Mouse (Mus musculus): ENCODE measurements around the gene Gm49355. TPM values are rescaled to one million over a fixed set of nuclear protein-coding genes. Genes with fewer than 3 reads are reported as not detected.

Gm49355 gene
- total and polyA plus RNA-seq, 3 experiments: 0.83 TPM; not detected in 2

GRCm38 (mm10) chr14:12334925-12335324 is 51.1 kb downstream of the Gm49355 start:
- DNase-seq (ENCODE audit: low spot score) (no peak), ATAC-seq (ENCODE audit: extremely low read depth, insufficient number of reproducible peaks, low FRiP score, poor library complexity, severe bottlenecking) (no peak)
- Histone ChIP-seq H3K4me3 (ENCODE audit: low read depth, low read length) (no peak overlapping the region), H3K36me3 (replicated peaks) (no peaks in the 10 kb centered on the region), H3K9me3 (replicated peaks) (no peaks in the 10 kb centered on the region), H3K4me1 (ENCODE audit: insufficient read depth, low read depth, low read length) (no peaks in the 10 kb centered on the region), H3K27me3 (ENCODE audit: insufficient read depth, low read length) (no peaks in the 10 kb centered on the region)
- no peak for TF ChIP-seq POLR2AphosphoS5 (IDR thresholded peaks at IDR 0.05; ENCODE audit: insufficient replicate concordance, low read depth, low read length)
- no peak for TF ChIP-seq CTCF (IDR thresholded peaks at IDR 0.05; ENCODE audit: low read depth, low read length)
- no peak for TF ChIP-seq GATA2 (IDR thresholded peaks at IDR 0.05; ENCODE audit: borderline replicate concordance, low read depth, low read length)
- TF ChIP-seq TAL1 (conservative IDR thresholded peaks at IDR 0.05; ENCODE audit: low read depth, low read length): no peak
- TF ChIP-seq GATA1 (IDR thresholded peaks at IDR 0.05; ENCODE audit: borderline replicate concordance, low read length): no peak

GRCm38 (mm10) chr14:12337421-12337997 is 53.7 kb downstream of the Gm49355 start:
- H3K27me3 ChIP-seq (ENCODE audit: insufficient read depth, low read length): 0 out of 2 replicates have a peak, but pooled peaks cover 2% of the 10 kb centered on the region
- no peak for ATAC-seq (ENCODE audit: extremely low read depth, insufficient number of reproducible peaks, low FRiP score, poor library complexity, severe bottlenecking)

DNA sequence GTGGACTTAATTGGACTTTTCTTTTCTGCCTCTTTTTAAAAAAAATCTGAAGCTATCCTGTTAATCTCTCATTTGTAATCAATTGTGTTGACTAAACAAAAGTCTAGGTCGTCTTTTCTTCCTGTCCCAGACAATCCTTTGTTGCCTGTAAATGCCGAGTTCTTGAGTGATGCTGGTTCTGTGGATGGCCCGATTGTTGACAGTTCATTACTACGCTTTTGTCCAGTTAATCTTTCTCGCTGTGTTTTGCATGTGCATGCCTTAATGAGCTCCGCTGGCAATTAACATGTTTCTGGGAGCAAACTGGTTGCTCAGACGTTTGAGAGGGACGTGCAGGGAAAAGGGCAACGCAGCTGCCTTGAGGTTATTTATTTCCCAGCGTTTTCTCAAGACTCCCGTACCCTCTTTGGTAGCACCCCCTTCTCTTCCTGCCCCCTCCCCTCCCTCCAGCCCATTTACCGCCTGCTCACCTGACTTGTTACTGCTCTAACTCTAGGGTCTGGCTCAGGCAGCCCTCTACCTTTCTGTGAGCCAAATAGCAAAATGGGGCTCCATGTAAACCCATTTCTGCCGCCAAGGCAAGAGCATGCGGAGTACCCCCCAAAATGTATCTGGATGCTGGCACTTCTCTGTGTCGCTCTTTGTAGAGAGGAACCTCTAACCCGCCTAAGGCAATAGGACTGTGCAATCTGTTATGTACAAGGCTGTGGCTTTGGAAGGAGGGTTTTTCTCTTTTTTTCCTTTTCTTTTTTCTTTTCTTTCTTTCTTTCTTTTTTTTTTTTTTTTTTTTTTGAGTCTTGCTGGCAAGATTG is 54.4 kb downstream of the Gm49355 start:
- H3K36me3 ChIP-seq (replicated peaks): no peaks in the 10 kb centered on the region
- peaks cover 5% of the 10 kb centered on the region; the same call in 1 of the 2 replicates for H3K27me3 ChIP-seq (ENCODE audit: insufficient read depth, low read length)

More at GRCm38 (mm10) chr14:12337421-12337997, 53.7 kb downstream of the Gm49355 start:
- TF ChIP-seq GATA1 (IDR thresholded peaks at IDR 0.05; ENCODE audit: borderline replicate concordance, low read length) (no peak), TAL1 (conservative IDR thresholded peaks at IDR 0.05; ENCODE audit: low read depth, low read length) (no peak), POLR2AphosphoS5 (IDR thresholded peaks at IDR 0.05; ENCODE audit: insufficient replicate concordance, low read depth, low read length) (no peak), CTCF (IDR thresholded peaks at IDR 0.05; ENCODE audit: low read depth, low read length) (no peak), GATA2 (IDR thresholded peaks at IDR 0.05; ENCODE audit: borderline replicate concordance, low read depth, low read length) (no peak)
- H3K4me1 ChIP-seq (ENCODE audit: insufficient read depth, low read depth, low read length): no peaks in the 10 kb centered on the region
- no peaks in the 10 kb centered on the region for H3K36me3 ChIP-seq (replicated peaks)
- no peak overlapping the region for H3K4me3 ChIP-seq (ENCODE audit: low read depth, low read length)
- H3K9me3 ChIP-seq (replicated peaks): peaks cover 3% of the 10 kb centered on the region; the same call in 1 of the 2 replicates
- DNase-seq (ENCODE audit: low spot score): no peak

GRCm38 (mm10) chr14:12338811-12339565 is 55.2 kb downstream of the Gm49355 start:
- ATAC-seq (ENCODE audit: extremely low read depth, insufficient number of reproducible peaks, low FRiP score, poor library complexity, severe bottlenecking): no peak
- no peak for DNase-seq (ENCODE audit: low spot score)
- H3K27me3 ChIP-seq (ENCODE audit: insufficient read depth, low read length): peaks cover 8% of the 10 kb centered on the region; the same call in 1 of the 2 replicates
- H3K4me1 ChIP-seq (ENCODE audit: insufficient read depth, low read depth, low read length): no peaks in the 10 kb centered on the region
- TF ChIP-seq TAL1 (conservative IDR thresholded peaks at IDR 0.05; ENCODE audit: low read depth, low read length) (no peak), GATA1 (IDR thresholded peaks at IDR 0.05; ENCODE audit: borderline replicate concordance, low read length) (no peak), POLR2AphosphoS5 (IDR thresholded peaks at IDR 0.05; ENCODE audit: insufficient replicate concordance, low read depth, low read length) (no peak), CTCF (IDR thresholded peaks at IDR 0.05; ENCODE audit: low read depth, low read length) (no peak), GATA2 (IDR thresholded peaks at IDR 0.05; ENCODE audit: borderline replicate concordance, low read depth, low read length) (no peak)
- H3K4me3 ChIP-seq (ENCODE audit: low read depth, low read length): no peak overlapping the region
- peaks cover 12% of the 10 kb centered on the region for H3K9me3 ChIP-seq (replicated peaks)
- H3K36me3 ChIP-seq (replicated peaks): no peaks in the 10 kb centered on the region

More for the DNA sequence above, 54.4 kb downstream of the Gm49355 start:
- H3K4me3 ChIP-seq (ENCODE audit: low read depth, low read length): no peak overlapping the region
- H3K4me1 ChIP-seq (ENCODE audit: insufficient read depth, low read depth, low read length): no peaks in the 10 kb centered on the region
- ATAC-seq (ENCODE audit: extremely low read depth, insufficient number of reproducible peaks, low FRiP score, poor library complexity, severe bottlenecking) (no peak), DNase-seq (ENCODE audit: low spot score) (no peak)
- TF ChIP-seq TAL1 (conservative IDR thresholded peaks at IDR 0.05; ENCODE audit: low read depth, low read length): no peak
- TF ChIP-seq GATA2 (IDR thresholded peaks at IDR 0.05; ENCODE audit: borderline replicate concordance, low read depth, low read length): no peak
- TF ChIP-seq CTCF (IDR thresholded peaks at IDR 0.05; ENCODE audit: low read depth, low read length): no peak
- TF ChIP-seq GATA1 (IDR thresholded peaks at IDR 0.05; ENCODE audit: borderline replicate concordance, low read length): no peak
- TF ChIP-seq POLR2AphosphoS5 (IDR thresholded peaks at IDR 0.05; ENCODE audit: insufficient replicate concordance, low read depth, low read length): no peak
- H3K9me3 ChIP-seq (replicated peaks): peaks cover 5% of the 10 kb centered on the region; the same call in 1 of the 2 replicates

GRCm38 (mm10) chr14:12340238-12341074 is 56.7 kb downstream of the Gm49355 start:
- Histone ChIP-seq H3K36me3 (replicated peaks) (no peaks in the 10 kb centered on the region), H3K27me3 (ENCODE audit: insufficient read depth, low read length) (peaks cover 8% of the 10 kb centered on the region; the same call in 1 of the 2 replicates), H3K4me3 (ENCODE audit: low read depth, low read length) (no peak overlapping the region), H3K9me3 (replicated peaks) (peaks cover 24% of the 10 kb centered on the region), H3K4me1 (ENCODE audit: insufficient read depth, low read depth, low read length) (no peaks in the 10 kb centered on the region)
- DNase-seq (ENCODE audit: low spot score): no peak
- ATAC-seq (ENCODE audit: extremely low read depth, insufficient number of reproducible peaks, low FRiP score, poor library complexity, severe bottlenecking): no peak
- TF ChIP-seq CTCF (IDR thresholded peaks at IDR 0.05; ENCODE audit: low read depth, low read length): no peak
- no peak for TF ChIP-seq GATA1 (IDR thresholded peaks at IDR 0.05; ENCODE audit: borderline replicate concordance, low read length)
- no peak for TF ChIP-seq GATA2 (IDR thresholded peaks at IDR 0.05; ENCODE audit: borderline replicate concordance, low read depth, low read length)
- TF ChIP-seq TAL1 (conservative IDR thresholded peaks at IDR 0.05; ENCODE audit: low read depth, low read length): no peak
- no peak for TF ChIP-seq POLR2AphosphoS5 (IDR thresholded peaks at IDR 0.05; ENCODE audit: insufficient replicate concordance, low read depth, low read length)
